Mouse (Mus musculus): ENCODE results near the gene Mup13. TPM values are rescaled to one million over a fixed set of nuclear protein-coding genes. Genes with fewer than 3 reads are reported as not detected.
"Not testable (repeated sequence)": the region's sequence is repeated elsewhere in the genome, so short reads cannot be mapped to it uniquely, and the experiment has no call there.

Mup13 gene
- not detected in 2 replicates for polyA plus RNA-seq (2015; fragmentation: Nextera tagmentation; extraction: Ambion mirVana)

DNA sequence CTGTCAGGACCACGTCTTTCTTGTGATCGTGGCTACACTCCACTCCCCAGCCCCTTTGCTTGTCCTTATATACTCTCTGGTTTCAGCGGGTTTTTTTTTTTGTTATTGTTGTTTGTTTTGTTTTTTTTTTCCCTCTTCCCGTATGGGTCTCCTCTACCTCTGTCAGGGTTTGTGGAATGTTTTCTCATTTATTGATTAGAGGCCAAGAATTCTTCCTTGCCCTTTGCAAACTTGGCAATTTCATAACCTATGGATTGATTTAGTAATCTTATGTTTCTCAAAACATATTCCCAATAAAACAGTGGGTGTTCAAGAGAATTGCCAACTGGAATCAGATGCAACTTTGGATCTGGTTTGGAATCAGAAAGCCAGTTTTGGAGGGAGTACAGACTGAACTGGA lies at the start of gene Mup13:
Gene Mup13, minus strand, starts transcription at position 101 of the 400 bp plus-strand sequence.
- 82% methylated on average over 4 of the region's 4 CpGs for WGBS

More for the DNA sequence above, at the start of gene Mup13:
- H3K9ac ChIP-seq (replicated peaks; ENCODE audit: low read depth, low read length); H3K4me2 ChIP-seq (ENCODE audit: low read length); H3K4me1 ChIP-seq (replicated peaks; ENCODE audit: control insufficient read depth, insufficient read depth, low read length); ATAC-seq; H3K9me3 ChIP-seq (ENCODE audit: control insufficient read depth, low read length); H3K27me3 ChIP-seq (replicated peaks; ENCODE audit: control insufficient read depth, insufficient read depth, low read length); H3K36me3 ChIP-seq (ENCODE audit: control insufficient read depth, insufficient read depth); H3K27ac ChIP-seq (ENCODE audit: low read length); H3K4me3 ChIP-seq (replicated peaks; ENCODE audit: low read length): not testable (repeated sequence)

Other genes with a start within 250 kb of the Mup13 start
- gene Mup14, start 75.7 kb upstream of the Mup13 start, polyA plus RNA-seq (2015; fragmentation: Nextera tagmentation; extraction: Ambion mirVana) = not detected in 2 replicates
- gene Mup15, start 211.5 kb upstream of the Mup13 start, polyA plus RNA-seq (2015; fragmentation: Nextera tagmentation; extraction: Ambion mirVana) = not detected in 2 replicates

All from forebrain, embryonic 16.5 days (tissue).